Mouse (Mus musculus) limb, embryonic 11.5 days (tissue): Measurements from ENCODE around the gene Tmem121. TPM values are rescaled to one million over a fixed set of nuclear protein-coding genes. Genes with fewer than 3 reads are reported as not detected.

Source experiments
- ATAC-seq: fragments of 200-750 bp; cut with Nextera tagmentation; 2 replicates; pipeline ENCODE4 v1.8.0; 2017; ENCODE audit warnings: low read depth; ENCODE audit not compliant: insufficient number of reproducible peaks, low FRiP score, low TSS enrichment
- DNase-seq: peaks from one replicate; pipeline ENCODE4 v3.0.0-alpha.2; 2015; ENCODE audit warnings: low spot score
- H3K27ac ChIP-seq: fragments of 300-500 bp; sonication (generic); replicated peaks from 2 replicates; pipeline ENCODE4 v1.5.1; 2014; ENCODE audit warnings: low read depth, mild to moderate bottlenecking, low read length
- H3K27me3 ChIP-seq: fragments of 300-500 bp; sonication (generic); 2 replicates; pipeline ENCODE4 v1.6.1; 2014; ENCODE audit warnings: mild to moderate bottlenecking, low read length, mixed read lengths; ENCODE audit not compliant: control insufficient read depth, insufficient read depth
- H3K36me3 ChIP-seq: fragments of 300-500 bp; sonication (generic); 2 replicates; pipeline ENCODE4 v1.6.1; 2014; ENCODE audit warnings: mild to moderate bottlenecking, low read length, moderate library complexity, mixed read lengths; ENCODE audit not compliant: control insufficient read depth, insufficient read depth
- H3K4me1 ChIP-seq: fragments of 300-500 bp; sonication (generic); 2 replicates; pipeline ENCODE4 v1.6.1; 2014; ENCODE audit warnings: low read length, mixed read lengths; ENCODE audit not compliant: control insufficient read depth, insufficient read depth
- H3K4me2 ChIP-seq: fragments of 300-500 bp; sonication (generic); 2 replicates; pipeline ENCODE4 v1.6.1; 2014; ENCODE audit warnings: low read depth, mild to moderate bottlenecking, moderate library complexity; ENCODE audit not compliant: severe bottlenecking
- H3K4me3 ChIP-seq: fragments of 300-500 bp; sonication (generic); 2 replicates; pipeline ENCODE4 v1.5.1; 2014; ENCODE audit warnings: low read depth, low read length
- H3K9ac ChIP-seq: fragments of 300-500 bp; sonication (generic); 2 replicates; pipeline ENCODE4 v1.6.1; 2014; ENCODE audit warnings: mild to moderate bottlenecking, low read length
- H3K9me3 ChIP-seq: fragments of 300-500 bp; sonication (generic); 2 replicates; pipeline ENCODE4 v1.6.1; 2016; ENCODE audit warnings: low read length; ENCODE audit not compliant: control insufficient read depth
- WGBS: fragments of 180-500 bp; shearing (Covaris S2); extraction: QIAGEN DNeasy Blood & Tissue Kit; methylation state at CpG from one replicate; pipeline ENCODE4 v1.1.7; 2014; 5-methylcytosine and 5-hydroxymethylcytosine counted together
- polyA plus RNA-seq: library from polyadenylated mRNA; unstranded; fragments of >200 nt; fragmentation: Nextera tagmentation; extraction: Ambion mirVana; gene quantifications from 2 replicates; pipeline ENCODE4 v1.2.1, GENCODE M21; 2014

Tmem121 gene
- polyA plus RNA-seq, 1 experiment from 2014 or later = 12.0 TPM

DNA sequence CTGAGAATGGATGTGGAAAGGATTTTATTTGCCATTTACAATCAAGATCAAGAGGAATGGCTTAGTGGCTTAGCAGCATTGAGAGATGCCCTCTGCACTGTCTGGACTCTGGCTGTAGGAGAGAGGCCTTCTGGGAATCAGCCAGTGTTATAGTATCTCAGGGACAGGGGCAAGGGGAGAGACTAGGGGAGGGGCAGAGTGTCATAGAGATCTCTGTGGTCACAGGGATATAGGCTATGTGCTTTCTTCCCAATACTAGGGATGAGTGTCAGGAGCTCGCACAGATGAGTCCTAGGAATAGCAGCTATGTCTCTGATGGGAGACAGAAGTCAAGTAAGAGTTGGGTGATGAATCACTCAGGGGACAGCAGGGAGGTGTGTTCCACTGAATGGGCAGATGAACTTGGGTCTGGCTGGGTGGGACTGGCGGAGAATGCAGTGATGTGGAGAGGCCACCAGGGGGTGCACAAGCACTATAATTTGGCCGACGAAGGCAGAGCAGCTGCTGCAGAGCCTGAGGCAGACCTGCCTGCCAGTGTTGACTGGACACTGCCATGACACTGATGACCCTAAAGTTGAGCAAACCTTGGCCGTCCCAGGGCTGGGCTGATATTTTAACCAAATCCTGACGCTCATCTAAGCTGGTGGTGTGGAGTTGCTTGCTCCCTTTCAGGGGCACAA is 30.1 kb downstream of the Tmem121 start:
- ATAC-seq (peak; percentile 12; the same call in 1 of the 2 replicates), DNase-seq (peak; percentile 76)
- Histone ChIP-seq H3K4me2 (no peak overlapping the region), H3K4me1 (no peaks in the 10 kb centered on the region), H3K36me3 (no peaks in the 10 kb centered on the region), H3K4me3 (no peak overlapping the region), H3K27me3 (no peaks in the 10 kb centered on the region), H3K9ac (no peak overlapping the region), H3K9me3 (no peaks in the 10 kb centered on the region), H3K27ac (no peak overlapping the region)
- 13% methylated on average over 6 of the region's 6 CpGs for WGBS

GRCm38 (mm10) chr12:113217306-113218242 is 31.8 kb downstream of the Tmem121 start:
- peak; percentile 87 for DNase-seq
- Histone ChIP-seq H3K9me3 (no peaks in the 10 kb centered on the region), H3K9ac (no peak overlapping the region), H3K4me1 (no peaks in the 10 kb centered on the region), H3K4me3 (no peak overlapping the region), H3K27me3 (no peaks in the 10 kb centered on the region), H3K36me3 (no peaks in the 10 kb centered on the region), H3K4me2 (no peak overlapping the region), H3K27ac (no peak overlapping the region)
- 0 out of 2 replicates have a peak, but pooled peaks have one; percentile 22 for ATAC-seq
- WGBS = 31% methylated on average over 11 of the region's 11 CpGs

GRCm38 (mm10) chr12:113219867-113220266 is 34.1 kb downstream of the Tmem121 start:
- Histone ChIP-seq H3K27me3 (no peaks in the 10 kb centered on the region), H3K9me3 (no peaks in the 10 kb centered on the region), H3K36me3 (no peaks in the 10 kb centered on the region), H3K27ac (no peak overlapping the region), H3K4me2 (no peak overlapping the region), H3K9ac (no peak overlapping the region), H3K4me1 (no peaks in the 10 kb centered on the region), H3K4me3 (no peak overlapping the region)
- 47% methylated on average over 4 of the region's 4 CpGs for WGBS
- no peak for ATAC-seq
- DNase-seq = peak; percentile 65

GRCm38 (mm10) chr12:113220447-113220846 is 34.7 kb downstream of the Tmem121 start:
- no peak overlapping the region for H3K4me2 ChIP-seq
- H3K9ac ChIP-seq = no peak overlapping the region
- no peaks in the 10 kb centered on the region for H3K9me3 ChIP-seq
- no peaks in the 10 kb centered on the region for H3K36me3 ChIP-seq
- 38% methylated on average over 4 of the region's 4 CpGs for WGBS
- ATAC-seq = 0 out of 2 replicates have a peak, but pooled peaks have one; percentile 27
- no peaks in the 10 kb centered on the region for H3K4me1 ChIP-seq
- peak; percentile 62 for DNase-seq
- no peaks in the 10 kb centered on the region for H3K27me3 ChIP-seq
- H3K4me3 ChIP-seq = no peak overlapping the region
- no peak overlapping the region for H3K27ac ChIP-seq

DNA sequence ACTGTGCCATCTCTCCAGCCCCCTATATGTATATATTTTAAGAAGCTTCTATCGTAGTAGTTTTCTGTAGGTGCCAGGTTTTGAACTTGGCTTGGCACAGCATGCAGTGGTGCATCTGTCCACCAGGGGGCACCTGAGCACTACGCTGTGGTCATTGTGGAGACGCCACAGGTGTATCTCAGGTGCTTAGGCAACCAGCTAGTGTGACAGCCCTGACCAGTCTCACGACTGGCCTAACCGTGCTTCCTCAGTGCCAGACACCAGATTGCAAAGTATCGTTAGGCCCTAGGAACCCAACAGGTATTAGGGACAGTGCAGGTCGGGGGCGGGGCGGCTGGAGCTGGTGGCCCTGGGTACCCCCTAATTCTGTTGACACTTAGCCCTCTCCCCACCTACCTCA is 35.6 kb downstream of the Tmem121 start:
- H3K4me1 ChIP-seq = no peaks in the 10 kb centered on the region
- H3K9me3 ChIP-seq = no peaks in the 10 kb centered on the region
- DNase-seq (peak; percentile 52), ATAC-seq (no peak)
- H3K36me3 ChIP-seq = no peaks in the 10 kb centered on the region
- H3K27me3 ChIP-seq = no peaks in the 10 kb centered on the region
- no peak overlapping the region for H3K27ac ChIP-seq
- WGBS = 77% methylated on average over 9 of the region's 9 CpGs
- no peak overlapping the region for H3K9ac ChIP-seq
- no peak overlapping the region for H3K4me2 ChIP-seq
- H3K4me3 ChIP-seq = no peak overlapping the region

DNA sequence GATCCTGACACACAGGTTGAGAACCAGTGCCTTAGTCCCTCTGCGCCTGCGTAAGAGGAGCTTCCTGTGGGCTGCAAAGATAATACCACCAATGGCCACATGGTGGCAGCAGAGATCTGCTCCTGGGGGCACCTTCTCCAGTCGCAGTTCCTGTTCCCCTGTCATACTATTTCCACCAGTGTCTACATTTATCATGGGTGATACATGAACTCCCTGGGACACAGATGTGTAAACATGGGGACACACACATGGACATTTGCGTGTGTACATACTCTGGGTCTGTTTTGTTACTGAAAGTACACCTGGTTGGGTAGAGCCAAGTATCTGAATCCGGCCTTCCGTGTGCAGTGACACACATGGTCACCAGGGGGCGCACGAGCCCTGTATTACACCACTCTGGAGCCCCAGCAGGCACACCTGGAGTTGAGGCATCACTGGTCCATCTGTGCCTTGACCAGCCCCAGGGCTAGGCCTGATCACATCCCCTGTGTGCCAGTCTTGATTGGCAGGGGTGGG is 36.4 kb downstream of the Tmem121 start:
- no peak overlapping the region for H3K4me3 ChIP-seq
- no peak overlapping the region for H3K27ac ChIP-seq
- peak; percentile 55; the same call in 1 of the 2 replicates for ATAC-seq
- WGBS = 16% methylated on average over 8 of the region's 8 CpGs
- no peak overlapping the region for H3K4me2 ChIP-seq
- H3K4me1 ChIP-seq = no peaks in the 10 kb centered on the region
- peak; percentile 94 for DNase-seq
- no peaks in the 10 kb centered on the region for H3K27me3 ChIP-seq
- no peaks in the 10 kb centered on the region for H3K9me3 ChIP-seq
- no peak overlapping the region for H3K9ac ChIP-seq
- H3K36me3 ChIP-seq = no peaks in the 10 kb centered on the region

DNA sequence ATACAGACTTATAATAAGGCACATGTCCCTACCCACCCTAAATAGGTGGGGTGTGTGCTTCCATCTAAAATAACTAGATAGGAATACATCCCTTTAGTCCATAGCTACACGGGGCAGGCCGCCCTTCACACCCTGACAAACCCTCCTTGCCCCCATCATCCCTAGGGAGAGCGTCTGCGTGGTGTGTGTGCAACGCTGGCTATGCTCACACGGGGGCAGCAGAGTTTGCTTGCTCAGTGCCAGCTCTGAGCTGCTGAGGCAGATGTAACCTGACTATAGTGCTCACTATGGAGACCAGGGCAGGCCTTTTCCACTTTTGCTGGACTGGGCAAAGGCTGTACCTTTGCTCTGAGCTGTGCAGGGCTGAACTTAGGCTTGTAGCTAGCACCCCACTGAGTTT is 37.0 kb downstream of the Tmem121 start:
- Histone ChIP-seq H3K9me3 (no peaks in the 10 kb centered on the region), H3K36me3 (no peaks in the 10 kb centered on the region), H3K27ac (no peak overlapping the region), H3K9ac (no peak overlapping the region), H3K4me1 (no peaks in the 10 kb centered on the region), H3K27me3 (no peaks in the 10 kb centered on the region), H3K4me2 (no peak overlapping the region), H3K4me3 (no peak overlapping the region)
- ATAC-seq (peak; percentile 13; the same call in 1 of the 2 replicates), DNase-seq (peak; percentile 71)
- 31% methylated on average over 6 of the region's 6 CpGs for WGBS

DNA sequence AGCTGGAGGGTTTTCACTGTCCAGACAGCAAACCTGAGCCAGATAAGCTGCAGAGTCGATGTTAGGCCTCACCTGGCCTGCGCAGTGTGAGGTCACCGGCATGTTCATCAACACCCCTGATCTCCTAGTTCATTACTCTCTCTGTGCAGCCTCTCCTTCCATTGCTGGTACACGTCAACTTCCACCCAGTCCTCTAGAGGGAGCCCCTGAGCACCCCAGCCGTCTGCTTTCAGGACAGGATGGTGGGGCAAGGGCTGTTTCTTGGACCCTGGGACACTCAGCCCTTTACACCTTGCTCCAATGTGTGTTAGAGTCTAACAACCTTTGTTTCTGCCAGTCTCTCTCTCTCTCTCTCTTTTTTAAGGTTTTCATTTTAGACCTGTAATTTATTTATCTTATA is 38.5 kb downstream of the Tmem121 start:
- H3K9me3 ChIP-seq = no peaks in the 10 kb centered on the region
- 80% methylated on average over 5 of the region's 5 CpGs for WGBS
- no peak overlapping the region for H3K9ac ChIP-seq
- DNase-seq (no peak), ATAC-seq (no peak)
- no peak overlapping the region for H3K27ac ChIP-seq
- H3K4me1 ChIP-seq = no peaks in the 10 kb centered on the region
- H3K4me2 ChIP-seq = no peak overlapping the region
- H3K36me3 ChIP-seq = no peaks in the 10 kb centered on the region
- no peak overlapping the region for H3K4me3 ChIP-seq
- no peaks in the 10 kb centered on the region for H3K27me3 ChIP-seq
